Comparison of ENCODE assay signal across 15 mouse cellular contexts in genomic region chr2:6444723-6445169, GRCm38 (mm10).
DNase-seq lines count a peak whose midpoint lies in the region; ATAC-seq and TF ChIP-seq lines count a peak whose summit lies in the region.
"Had no signal": no experiment of that assay in that cellular context is flagged by ENCODE, and none has a peak within 500 bp of the region (broad histone marks: within the 10 kb centered on the region; RNA-seq: fewer than 3 reads in every experiment).

No protein-coding gene starts in this region.

- H3K4me1 ChIP-seq in kidney, embryonic 15.5 days: 0 out of 2 replicates have a peak, but pooled peaks cover 3% of the 10 kb centered on the region
- no peaks in the 10 kb centered on the region for H3K4me1 ChIP-seq in forebrain, postnatal 0 days (ENCODE audit: insufficient read depth)
- H3K4me1 ChIP-seq: embryonic facial prominence, embryonic 12.5 days had no signal

- no peak overlapping the region for H3K9ac ChIP-seq in kidney, embryonic 15.5 days
- no peak overlapping the region for H3K9ac ChIP-seq in forebrain, postnatal 0 days
- H3K9ac ChIP-seq: embryonic facial prominence, embryonic 12.5 days; forebrain, embryonic 15.5 days had no signal

- H3K27me3 ChIP-seq in kidney, embryonic 15.5 days: no peaks in the 10 kb centered on the region
- no peaks in the 10 kb centered on the region for H3K27me3 ChIP-seq in forebrain, postnatal 0 days (ENCODE audit: insufficient read depth, low read length)
- H3K27me3 ChIP-seq: embryonic facial prominence, embryonic 12.5 days; forebrain, embryonic 15.5 days had no signal

- H3K27ac ChIP-seq in kidney, embryonic 15.5 days: no peak overlapping the region
- no peak overlapping the region for H3K27ac ChIP-seq in forebrain, postnatal 0 days (ENCODE audit: low read depth, low read length)
- H3K27ac ChIP-seq: embryonic facial prominence, embryonic 12.5 days; forebrain, embryonic 15.5 days had no signal

- no peak for TF ChIP-seq CTCF in forebrain, postnatal 0 days (IDR thresholded peaks at IDR 0.05; ENCODE audit: low read depth)

- no peak for DNase-seq in kidney, postnatal 36 days
- peak; percentile 74 for DNase-seq in MEL-GATA-1-ER (ENCODE audit: extremely low read depth, low read depth)
- peak; percentile 32 for DNase-seq in induced T-regulatory cell, adult 2 months (ENCODE audit: low read depth)
- no peak for DNase-seq in thymus, postnatal 4 days
- DNase-seq in left cerebral cortex, postnatal 25 days (ENCODE audit: low spot score in 2 of 2): no peak
- DNase-seq in forebrain, postnatal 0 days: no peak
- DNase-seq: cerebellum, adult 9-10 months; gastrocnemius, postnatal 25 days; heart, postnatal 10 days; kidney, postnatal 25 days; lung, postnatal 36 days had no signal

- ATAC-seq in kidney, embryonic 15.5 days (replicated peaks; ENCODE audit: low FRiP score): peak; percentile 49; the same call in 1 of the 2 replicates
- peak; percentile 88 for ATAC-seq in megakaryocyte-erythroid progenitor cell, adult 5-6 weeks (replicated peaks; ENCODE audit: low FRiP score, low TSS enrichment, poor library complexity, severe bottlenecking)
- no peak for ATAC-seq in forebrain, postnatal 0 days
- ATAC-seq: forebrain, embryonic 15.5 days had no signal

- intact Hi-C loops in left cerebral cortex, postnatal 25 days (cut with DNase I): no loop called here

- H3K36me3 ChIP-seq in kidney, embryonic 15.5 days: peaks cover 38% of the 10 kb centered on the region
- peaks cover 21% of the 10 kb centered on the region for H3K36me3 ChIP-seq in forebrain, postnatal 0 days (ENCODE audit: insufficient read depth)

- H3K4me3 ChIP-seq in kidney, embryonic 15.5 days (replicated peaks): no peak overlapping the region
- no peak overlapping the region for H3K4me3 ChIP-seq in forebrain, postnatal 0 days (ENCODE audit: low read depth, low read length)
- H3K4me3 ChIP-seq: embryonic facial prominence, embryonic 12.5 days; forebrain, embryonic 15.5 days had no signal

- H3K9me3 ChIP-seq in kidney, embryonic 15.5 days (replicated peaks): no peaks in the 10 kb centered on the region
- no peaks in the 10 kb centered on the region for H3K9me3 ChIP-seq in forebrain, postnatal 0 days (ENCODE audit: low read length)
- H3K9me3 ChIP-seq: embryonic facial prominence, embryonic 12.5 days; forebrain, embryonic 15.5 days had no signal

- no peak overlapping the region for H3K4me2 ChIP-seq in kidney, embryonic 15.5 days
- no peak overlapping the region for H3K4me2 ChIP-seq in forebrain, postnatal 0 days (ENCODE audit: low read depth)
- H3K4me2 ChIP-seq: embryonic facial prominence, embryonic 12.5 days; forebrain, embryonic 15.5 days had no signal

- 40% methylated on average over 4 of the region's 4 CpGs for WGBS in kidney, embryonic 15.5 days
- 91% methylated on average over 4 of the region's 4 CpGs for WGBS in forebrain, postnatal 0 days

Comparison
In these comparisons a context has a peak if more than half of its experiments do, and no peak if none do; other contexts are left out.
1. DNase-seq: peak in MEL-GATA-1-ER (single experiment) and induced T-regulatory cell, adult 2 months (single experiment); none in kidney, postnatal 36 days (0 of 2), thymus, postnatal 4 days (single experiment), left cerebral cortex, postnatal 25 days (0 of 2) and forebrain, postnatal 0 days (single experiment).